Mouse (Mus musculus): Measurements from ENCODE around the gene Nos2. TPM values are rescaled to one million over a fixed set of nuclear protein-coding genes. Genes with fewer than 3 reads are reported as not detected.

Nos2 gene
- total RNA-seq, 2 experiments from 2014 or later: 0.18 to 0.20 TPM

- intact Hi-C loops (cut with DNase I): no loop called here
These were observed 31.9 kb downstream of the Nos2 start for GRCm38 (mm10) chr11:78952467-78952866.

GRCm38 (mm10) chr11:78956260-78956659 is 35.7 kb downstream of the Nos2 start:
- peak; percentile 80 to 83 for DNase-seq (ENCODE audit: low spot score in 2 of 2)

More at GRCm38 (mm10) chr11:78952467-78952866, 31.9 kb downstream of the Nos2 start:
- no peak for DNase-seq (ENCODE audit: low spot score in 2 of 2)

GRCm38 (mm10) chr11:78959367-78959766 is 38.8 kb downstream of the Nos2 start:
- intact Hi-C loops (cut with DNase I): no loop called here

More at GRCm38 (mm10) chr11:78956260-78956659, 35.7 kb downstream of the Nos2 start:
- intact Hi-C loops (cut with DNase I): loop anchor here (2.0 kb wide), 3 partner anchors 99 to 411 kb away; no protein-coding TSS in a partner anchor

GRCm38 (mm10) chr11:78959841-78960520 is 39.4 kb downstream of the Nos2 start:
- DNase-seq (ENCODE audit: low spot score in 2 of 2): no peak
- intact Hi-C loops (cut with DNase I): loop anchor here (10.0 kb wide), 1 partner anchor 335 kb away; the partner anchor contains the start of gene Gm9964

More at GRCm38 (mm10) chr11:78959367-78959766, 38.8 kb downstream of the Nos2 start:
- no peak for DNase-seq (ENCODE audit: low spot score in 2 of 2)

GRCm38 (mm10) chr11:78961221-78961620 is 40.6 kb downstream of the Nos2 start:
- intact Hi-C loops (cut with DNase I): loop anchor here (10.0 kb wide), 1 partner anchor 334 kb away; the partner anchor contains the start of gene Gm9964
- DNase-seq (ENCODE audit: low spot score in 2 of 2): no peak

GRCm38 (mm10) chr11:78967371-78967770 is 46.8 kb downstream of the Nos2 start:
- peak in 1 of 2 experiments; percentile 22 for DNase-seq (ENCODE audit: low spot score in 2 of 2)
- intact Hi-C loops (cut with DNase I): loop anchor here (2.0 to 10.0 kb wide), 2 partner anchors 245 to 327 kb away; partner anchors contain the start of gene Gm9964

GRCm38 (mm10) chr11:78968121-78968520 is 47.5 kb downstream of the Nos2 start:
- DNase-seq (ENCODE audit: low spot score in 2 of 2): no peak
- intact Hi-C loops (cut with DNase I): loop anchor here (10.0 kb wide), 1 partner anchor 327 kb away; the partner anchor contains the start of gene Gm9964

- intact Hi-C loops (cut with DNase I): no loop called here
- DNase-seq (ENCODE audit: low spot score in 2 of 2): no peak
These were observed 50.5 kb downstream of the Nos2 start for GRCm38 (mm10) chr11:78971096-78971495.

GRCm38 (mm10) chr11:78971746-78972145 is 51.2 kb downstream of the Nos2 start:
- no peak for DNase-seq (ENCODE audit: low spot score in 2 of 2)
- intact Hi-C loops (cut with DNase I): no loop called here

GRCm38 (mm10) chr11:78972328-78972727 is 51.7 kb downstream of the Nos2 start:
- intact Hi-C loops (cut with DNase I): no loop called here
- DNase-seq (ENCODE audit: low spot score in 2 of 2): no peak

- intact Hi-C loops (cut with DNase I): no loop called here
- DNase-seq (ENCODE audit: low spot score in 2 of 2): no peak
These were observed 52.3 kb downstream of the Nos2 start for GRCm38 (mm10) chr11:78972811-78973351.

- DNase-seq (ENCODE audit: low spot score in 2 of 2): no peak
- intact Hi-C loops (cut with DNase I): no loop called here
These were observed 53.0 kb downstream of the Nos2 start for GRCm38 (mm10) chr11:78973381-78974150.

GRCm38 (mm10) chr11:78976731-78977510 is 56.3 kb downstream of the Nos2 start:
- no peak for DNase-seq (ENCODE audit: low spot score in 2 of 2)
- intact Hi-C loops (cut with DNase I): no loop called here

- no peak for DNase-seq (ENCODE audit: low spot score in 2 of 2)
These were observed 57.8 kb downstream of the Nos2 start for GRCm38 (mm10) chr11:78978176-78979019.

GRCm38 (mm10) chr11:78980083-78980634 is 59.6 kb downstream of the Nos2 start:
- intact Hi-C loops (cut with DNase I): no loop called here
- no peak for DNase-seq (ENCODE audit: low spot score in 2 of 2)

More at GRCm38 (mm10) chr11:78978176-78979019, 57.8 kb downstream of the Nos2 start:
- intact Hi-C loops (cut with DNase I): no loop called here

- intact Hi-C loops (cut with DNase I): no loop called here
- no peak for DNase-seq (ENCODE audit: low spot score in 2 of 2)
These were observed 61.5 kb downstream of the Nos2 start for GRCm38 (mm10) chr11:78982042-78982441.

- intact Hi-C loops (cut with DNase I): no loop called here
- DNase-seq (ENCODE audit: low spot score in 2 of 2): no peak
These were observed 62.1 kb downstream of the Nos2 start for GRCm38 (mm10) chr11:78982513-78983291.

All from left cerebral cortex, postnatal 36 days (tissue).